Mouse (Mus musculus) limb, embryonic 12.5 days (tissue): ENCODE data around the gene Tfdp2. TPM values are rescaled to one million over a fixed set of nuclear protein-coding genes. Genes with fewer than 3 reads are reported as not detected.

Experiments used
- polyA plus RNA-seq: library from polyadenylated mRNA; unstranded; fragments of >200 nt; fragmentation: Nextera tagmentation; extraction: Ambion mirVana; gene quantifications from 2 replicates; pipeline ENCODE4 v1.2.1, GENCODE M21; 2016

Tfdp2 gene
- polyA plus RNA-seq, 1 experiment from 2014 or later: 60.7 TPM

Other genes with a start within 250 kb of the Tfdp2 start
- gene Xrn1, start 241.5 kb upstream of the Tfdp2 start, polyA plus RNA-seq: 25.0 and 29.2 TPM in 2 replicates
- gene Gk5, start 76.9 kb upstream of the Tfdp2 start, polyA plus RNA-seq: 6.5 and 6.9 TPM in 2 replicates
- 119 and 123 TPM in 2 replicates for gene Atp1b3, start 168.2 kb downstream of the Tfdp2 start, polyA plus RNA-seq